In the genomic region with DNA sequence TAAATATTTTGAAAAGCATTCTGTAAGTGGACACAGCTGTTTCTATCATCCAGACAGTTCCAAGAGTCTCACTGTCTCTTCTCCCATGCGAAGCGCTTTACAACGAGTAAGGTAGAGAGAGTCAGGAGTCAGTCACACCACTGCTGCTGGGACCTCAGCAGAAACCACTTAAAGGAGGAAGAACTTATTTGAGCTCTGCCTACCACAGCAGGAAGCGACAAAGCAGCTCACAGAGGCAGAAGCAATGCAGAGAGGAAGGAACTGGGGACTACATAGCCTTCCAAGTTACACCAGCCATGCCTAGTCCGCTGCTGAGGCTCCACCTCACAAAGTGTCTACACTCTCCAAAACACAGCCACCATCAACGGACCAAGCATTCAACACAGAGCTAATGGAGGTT, we compare ENCODE assay signal across 8 mouse cellular contexts. TPM values are rescaled to one million over a fixed set of nuclear protein-coding genes. Genes with fewer than 3 reads are reported as not detected.
A peak's percentile ranks its signal among the peaks of the same experiment; 100 is the strongest.
DNase-seq lines count a peak whose midpoint lies in the region; ATAC-seq and TF ChIP-seq lines count a peak whose summit lies in the region.

No protein-coding gene starts in this region.

- peak; percentile 89 for DNase-seq in CH12.LX (ENCODE audit: extremely low read depth)
- peak; percentile 44 for DNase-seq in brain, adult 2 months (ENCODE audit: low read depth, low spot score)
- peak; percentile 23 for DNase-seq in spleen, adult 12 weeks (ENCODE audit: low spot score)
- DNase-seq in adrenal gland, postnatal 14 days = no peak
- no peak for DNase-seq in left cerebral cortex, adult 11 months (ENCODE audit: low spot score)
- DNase-seq in urinary bladder, adult 18-20 months (ENCODE audit: low spot score in 2 of 2) = no peak

- peak overlapping the region; percentile 35; the same call in 1 of the 2 replicates for H3K9ac ChIP-seq in CH12.LX (ENCODE audit: insufficient read depth, low read depth)
- no peak overlapping the region for H3K9ac ChIP-seq in liver, embryonic 12.5 days
- H3K9ac ChIP-seq in midbrain, embryonic 16.5 days (ENCODE audit: low read depth, low read length) = no peak overlapping the region

- peak overlapping the region; percentile 69 for H3K27ac ChIP-seq in CH12.LX (ENCODE audit: insufficient read depth, low read depth)
- H3K27ac ChIP-seq in liver, embryonic 12.5 days = no peak overlapping the region
- H3K27ac ChIP-seq in midbrain, embryonic 16.5 days (ENCODE audit: low read length) = no peak overlapping the region

- peaks cover 24 to 78% of the 10 kb centered on the region in 2 experiments for H3K4me1 ChIP-seq in CH12.LX (ENCODE audit: control insufficient read depth in 1 of 2, insufficient read depth in 2 of 2)
- H3K4me1 ChIP-seq in liver, embryonic 12.5 days = peaks cover 66% of the 10 kb centered on the region
- H3K4me1 ChIP-seq in midbrain, embryonic 16.5 days (ENCODE audit: control insufficient read depth, insufficient read depth, low read length) = peaks cover 5% of the 10 kb centered on the region

- TF ChIP-seq CTCF in CH12.LX (conservative IDR thresholded peaks at IDR 0.05 in 1 of 2, IDR thresholded peaks at IDR 0.05 in 1 of 2; ENCODE audit: low read depth in 2 of 2, low read length in 2 of 2) = no peak

- H3K36me3 ChIP-seq in CH12.LX (replicated peaks in 1 of 2; ENCODE audit: control insufficient read depth in 1 of 2, insufficient read depth in 1 of 2, low read length in 1 of 2) = peaks cover 0 to 29% of the 10 kb centered on the region in 2 experiments
- no peaks in the 10 kb centered on the region for H3K36me3 ChIP-seq in liver, embryonic 12.5 days
- H3K36me3 ChIP-seq in midbrain, embryonic 16.5 days (ENCODE audit: control insufficient read depth, insufficient read depth, low read length) = no peaks in the 10 kb centered on the region

- TF ChIP-seq RAD21 in CH12.LX (IDR thresholded peaks at IDR 0.05; ENCODE audit: low read depth, low read length) = no peak

- dilution Hi-C loops in CH12.LX (cut with MboI; ENCODE audit: extremely low pct_ligation_motif_present, extremely low pct_unique_long_range_greater_than_20kb, low sequenced_read_pairs) = no loop called here

- TF ChIP-seq EP300 in CH12.LX (IDR thresholded peaks at IDR 0.05; ENCODE audit: low read length) = no peak

- H3K79me2 ChIP-seq in CH12.LX (replicated peaks; ENCODE audit: control insufficient read depth, extremely low read depth, insufficient read depth, poor library complexity, severe bottlenecking) = peaks cover 56% of the 10 kb centered on the region

- H3K9me3 ChIP-seq in CH12.LX (replicated peaks; ENCODE audit: low read length) = no peaks in the 10 kb centered on the region
- no peaks in the 10 kb centered on the region for H3K9me3 ChIP-seq in liver, embryonic 12.5 days (replicated peaks)
- no peaks in the 10 kb centered on the region for H3K9me3 ChIP-seq in midbrain, embryonic 16.5 days (replicated peaks; ENCODE audit: control insufficient read depth, low read length, poor library complexity, severe bottlenecking)

- peak; percentile 52 for TF ChIP-seq POLR2A in CH12.LX (IDR thresholded peaks at IDR 0.05; ENCODE audit: low read depth, low read length)

- H3K4me2 ChIP-seq in CH12.LX (ENCODE audit: insufficient read depth, low read depth, poor library complexity, severe bottlenecking) = peak overlapping the region; percentile 73
- peak overlapping the region; percentile 32 for H3K4me2 ChIP-seq in liver, embryonic 12.5 days
- H3K4me2 ChIP-seq in midbrain, embryonic 16.5 days (ENCODE audit: low read length) = no peak overlapping the region

- no peak for ATAC-seq in liver, embryonic 12.5 days
- ATAC-seq in midbrain, embryonic 16.5 days = no peak

- H3K27me3 ChIP-seq in CH12.LX (replicated peaks) = no peaks in the 10 kb centered on the region
- no peaks in the 10 kb centered on the region for H3K27me3 ChIP-seq in liver, embryonic 12.5 days (replicated peaks)
- no peaks in the 10 kb centered on the region for H3K27me3 ChIP-seq in midbrain, embryonic 16.5 days (ENCODE audit: control insufficient read depth, insufficient read depth, low read depth, low read length)

- WGBS in liver, embryonic 12.5 days (ENCODE audit: insufficient replicate concordance) = 17% methylated on average over 6 of the region's 6 CpGs
- 70% methylated on average over 6 of the region's 6 CpGs for WGBS in midbrain, embryonic 16.5 days

- in situ Hi-C loops in CH12.LX (cut with MboI; ENCODE audit: low pct_ligation_motif_present, low pct_unique_long_range_greater_than_20kb, low sequenced_read_pairs) = no loop called here

- H3K4me3 ChIP-seq in CH12.LX (replicated peaks in 1 of 3; ENCODE audit: low read depth in 2 of 3, low read length in 2 of 3, poor library complexity in 1 of 3) = peak overlapping the region; percentile 17 to 37 (median 30)
- no peak overlapping the region for H3K4me3 ChIP-seq in liver, embryonic 12.5 days
- H3K4me3 ChIP-seq in midbrain, embryonic 16.5 days (ENCODE audit: low read depth, low read length) = no peak overlapping the region

TF ChIP-seq in CH12.LX, 34 proteins besides CTCF, POLR2A, EP300 and RAD21:
- TF ChIP-seq ELF1 (IDR thresholded peaks at IDR 0.05; ENCODE audit: low read depth, low read length) (peak; percentile 67), BHLHE40 (IDR thresholded peaks at IDR 0.05; ENCODE audit: low read depth, low read length) (peak; percentile 68), TBP (conservative IDR thresholded peaks at IDR 0.05; ENCODE audit: low read depth, low read length) (peak; percentile 70), NELFE (IDR thresholded peaks at IDR 0.05; ENCODE audit: low read depth, low read length) (0 out of 2 replicates have a peak, but pooled peaks have one; percentile 41), MAFK (IDR thresholded peaks at IDR 0.05; ENCODE audit: insufficient replicate concordance, low read length) (0 out of 2 replicates have a peak, but pooled peaks have one; percentile 23), POLR2AphosphoS2 (IDR thresholded peaks at IDR 0.05; ENCODE audit: low read depth, low read length) (no peak)

RNA-seq across cellular contexts. Expression of a gene that starts 9.2 kb away (rescaled TPM):
- total RNA-seq in CH12.LX (2012; rRNA removed) (28.9 and 31.5 TPM in 2 replicates), CH12.LX (2014; rRNA removed) (47.4 and 54.5 TPM in 2 replicates)
- polyA plus RNA-seq in CH12.LX (2012; ENCODE audit: insufficient read length, low read depth) = 35.0 and 36.9 TPM in 2 replicates
- polyA plus RNA-seq in liver, embryonic 12.5 days (2016; fragmentation: Nextera tagmentation; extraction: Ambion mirVana) = 10.3 and 11.1 TPM in 2 replicates
- 38.5 and 41.5 TPM in 2 replicates for total RNA-seq in adrenal gland, postnatal 14 days (2021)
- polyA plus RNA-seq in midbrain, embryonic 16.5 days (2015; fragmentation: Nextera tagmentation; extraction: Ambion mirVana) = 8.9 and 11.3 TPM in 2 replicates

Comparison
In these comparisons a context has a peak if more than half of its experiments do, and no peak if none do; other contexts are left out.
1. DNase-seq: peak in CH12.LX (single experiment), brain, adult 2 months (single experiment) and spleen, adult 12 weeks (single experiment); none in adrenal gland, postnatal 14 days (single experiment), left cerebral cortex, adult 11 months (single experiment) and urinary bladder, adult 18-20 months (0 of 2).
2. H3K4me3 ChIP-seq: peak in CH12.LX (3 of 3); none in liver, embryonic 12.5 days (single experiment) and midbrain, embryonic 16.5 days (single experiment).